Mouse (Mus musculus) heart, postnatal 0 days (tissue): ENCODE measurements at regions not wholly inside any gene's neighbourhood (a gene's known extent, or its start where the extent isn't known, plus 50 kb on each side); places are given as distances from the start of the nearest gene placed in this dataset.
A peak's percentile ranks its signal among the peaks of the same experiment; 100 is the strongest.

Experiments used
- ATAC-seq: fragments of 200-750 bp; cut with Nextera tagmentation; 2 replicates; pipeline ENCODE4 v1.8.0; 2017; ENCODE audit warnings: low read depth, moderate number of reproducible peaks, moderate library complexity; ENCODE audit not compliant: insufficient read depth
- DNase-seq: peaks from one replicate; pipeline ENCODE4 v3.0.0-alpha.2; 2016; ENCODE audit warnings: low spot score
- H3K27ac ChIP-seq: fragments of 300-500 bp; sonication (generic); 2 replicates; pipeline ENCODE4 v1.5.1; 2014; ENCODE audit warnings: low read depth, mild to moderate bottlenecking
- H3K27me3 ChIP-seq: fragments of 300-500 bp; sonication (generic); 2 replicates; pipeline ENCODE4 v1.6.1; 2014; ENCODE audit warnings: low read length, mixed read lengths; ENCODE audit not compliant: control insufficient read depth, insufficient read depth
- H3K36me3 ChIP-seq: fragments of 300-500 bp; sonication (generic); replicated peaks from 2 replicates; pipeline ENCODE4 v1.6.1; 2014; ENCODE audit warnings: low read length, mixed read lengths; ENCODE audit not compliant: control insufficient read depth, insufficient read depth
- H3K4me1 ChIP-seq: fragments of 300-500 bp; sonication (generic); 2 replicates; pipeline ENCODE4 v1.6.1; 2014; ENCODE audit warnings: antibody characterized with exemption; ENCODE audit not compliant: control insufficient read depth, insufficient read depth
- H3K4me2 ChIP-seq: fragments of 300-500 bp; sonication (generic); 2 replicates; pipeline ENCODE4 v1.6.1; 2014; ENCODE audit warnings: low read depth, mild to moderate bottlenecking, low read length, moderate library complexity
- H3K4me3 ChIP-seq: fragments of 300-500 bp; sonication (generic); 2 replicates; pipeline ENCODE4 v1.5.1; 2014; ENCODE audit warnings: low read depth, low read length
- H3K9ac ChIP-seq: fragments of 300-500 bp; sonication (generic); replicated peaks from 2 replicates; pipeline ENCODE4 v1.6.1; 2014; ENCODE audit warnings: low read depth, low read length, mixed read lengths
- H3K9me3 ChIP-seq: fragments of 300-500 bp; sonication (generic); replicated peaks from 2 replicates; pipeline ENCODE4 v1.6.1; 2016; ENCODE audit warnings: low read length; ENCODE audit not compliant: control insufficient read depth
- CTCF ChIP-seq: IDR thresholded peaks from 2 replicates; pipeline ENCODE4 v1.5.1; 2016; ENCODE audit warnings: antibody characterized with exemption, control low read depth, low read depth
- EP300 ChIP-seq: IDR thresholded peaks from 2 replicates; pipeline ENCODE4 v1.6.1; 2016; ENCODE audit warnings: antibody characterized with exemption, low read depth
- WGBS: fragments of 180-500 bp; shearing (Covaris S2); extraction: QIAGEN DNeasy Blood & Tissue Kit; methylation state at CpG from one replicate; pipeline ENCODE4 v1.1.7; 2014; 5-methylcytosine and 5-hydroxymethylcytosine counted together

DNA sequence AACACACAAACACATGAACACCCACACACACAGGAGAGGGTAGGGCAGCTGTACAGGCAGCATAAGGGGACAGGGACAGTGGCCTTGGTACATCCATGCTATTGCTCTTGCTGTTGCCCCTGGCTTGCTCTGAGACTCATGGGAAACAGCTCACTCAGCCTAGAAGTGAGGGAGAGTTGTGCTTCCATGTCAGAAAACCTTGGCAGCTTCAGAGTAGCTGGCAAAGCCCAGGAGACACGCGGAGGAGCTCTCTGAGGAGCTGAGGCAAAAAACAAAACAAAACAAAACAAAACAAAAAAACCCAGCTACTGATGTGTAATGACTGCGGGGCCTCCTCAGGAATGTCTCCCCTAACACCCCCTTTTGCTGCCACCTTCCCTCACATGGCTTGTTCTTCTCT, 321.6 kb upstream of the Dio3 start:
- H3K9me3 ChIP-seq = no peaks in the 10 kb centered on the region
- WGBS = 81% methylated on average over 3 of the region's 3 CpGs
- no peak for TF ChIP-seq CTCF
- no peak for TF ChIP-seq EP300
- H3K4me3 ChIP-seq = no peak overlapping the region
- no peak overlapping the region for H3K9ac ChIP-seq
- H3K4me1 ChIP-seq = no peaks in the 10 kb centered on the region
- no peak overlapping the region for H3K27ac ChIP-seq
- ATAC-seq (no peak), DNase-seq (no peak)
- no peak overlapping the region for H3K4me2 ChIP-seq
- no peaks in the 10 kb centered on the region for H3K27me3 ChIP-seq
- no peaks in the 10 kb centered on the region for H3K36me3 ChIP-seq

DNA sequence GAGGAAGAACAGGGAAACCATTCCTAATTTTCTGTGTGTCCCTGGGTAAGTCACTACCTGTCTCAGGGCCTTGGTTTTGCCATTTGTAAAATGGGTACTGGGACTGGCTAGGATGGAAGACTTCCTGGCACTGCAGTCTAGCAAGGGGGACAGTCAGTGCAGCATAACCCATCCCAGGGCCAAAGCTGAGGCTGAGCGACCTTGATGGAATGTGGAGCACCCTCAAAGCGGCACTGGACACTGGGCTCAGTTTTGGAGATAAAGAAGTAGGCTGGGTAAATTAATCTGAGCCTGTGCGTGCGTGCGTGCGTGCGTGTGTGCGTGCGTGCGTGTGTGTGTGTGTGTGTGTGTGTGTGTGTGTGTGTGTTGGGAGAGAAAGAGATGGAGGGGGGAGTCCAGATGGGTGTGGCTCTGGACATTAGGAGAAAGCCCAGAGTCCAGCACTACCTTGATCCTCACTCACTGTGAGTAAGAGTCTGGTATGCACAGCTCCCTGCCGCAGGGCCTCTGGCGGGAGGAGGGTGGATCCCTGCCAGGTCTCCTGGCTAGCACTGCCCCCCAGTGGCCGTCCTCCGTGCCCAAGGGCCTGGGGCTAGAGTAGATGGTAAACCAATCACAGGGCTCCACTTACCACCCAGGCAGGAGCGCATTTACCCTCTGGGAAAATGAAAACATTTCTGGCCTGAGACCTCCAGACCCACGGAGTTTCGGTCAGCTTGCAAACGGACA, 320.3 kb upstream of the Dio3 start:
- Histone ChIP-seq H3K4me3 (no peak overlapping the region), H3K27me3 (no peaks in the 10 kb centered on the region), H3K4me2 (no peak overlapping the region), H3K9ac (no peak overlapping the region), H3K9me3 (no peaks in the 10 kb centered on the region), H3K36me3 (no peaks in the 10 kb centered on the region), H3K27ac (no peak overlapping the region), H3K4me1 (no peaks in the 10 kb centered on the region)
- DNase-seq = peak; percentile 59
- TF ChIP-seq CTCF (peak; percentile 76), EP300 (no peak)
- peak; percentile 86 for ATAC-seq
- WGBS = 41% methylated on average over 18 of the region's 18 CpGs

DNA sequence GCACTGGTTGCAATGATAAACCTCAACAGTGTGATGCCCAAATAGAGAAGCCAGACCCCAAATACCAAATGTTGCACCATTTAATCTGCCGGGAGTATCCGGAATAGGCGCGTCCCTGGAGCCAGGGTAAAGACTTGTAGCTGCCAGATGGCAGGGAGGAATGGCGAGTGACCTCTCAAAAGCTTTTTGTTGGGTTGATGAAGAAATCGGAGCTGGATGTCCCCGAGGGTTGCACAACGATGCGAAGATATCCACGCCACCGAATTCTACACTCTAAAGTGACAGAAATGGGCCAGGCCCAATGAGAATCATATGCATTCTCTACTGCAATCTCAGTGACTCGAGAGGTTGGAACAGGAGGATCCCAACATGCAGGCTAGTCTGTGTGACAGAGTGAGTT, 312.1 kb upstream of the Dio3 start:
- 80% methylated on average over 12 of the region's 12 CpGs for WGBS
- Histone ChIP-seq H3K9me3 (no peaks in the 10 kb centered on the region), H3K27me3 (no peaks in the 10 kb centered on the region), H3K4me3 (no peak overlapping the region), H3K4me2 (no peak overlapping the region), H3K9ac (no peak overlapping the region), H3K4me1 (no peaks in the 10 kb centered on the region), H3K27ac (no peak overlapping the region), H3K36me3 (no peaks in the 10 kb centered on the region)
- DNase-seq (no peak), ATAC-seq (no peak)
- TF ChIP-seq CTCF (no peak), EP300 (no peak)

DNA sequence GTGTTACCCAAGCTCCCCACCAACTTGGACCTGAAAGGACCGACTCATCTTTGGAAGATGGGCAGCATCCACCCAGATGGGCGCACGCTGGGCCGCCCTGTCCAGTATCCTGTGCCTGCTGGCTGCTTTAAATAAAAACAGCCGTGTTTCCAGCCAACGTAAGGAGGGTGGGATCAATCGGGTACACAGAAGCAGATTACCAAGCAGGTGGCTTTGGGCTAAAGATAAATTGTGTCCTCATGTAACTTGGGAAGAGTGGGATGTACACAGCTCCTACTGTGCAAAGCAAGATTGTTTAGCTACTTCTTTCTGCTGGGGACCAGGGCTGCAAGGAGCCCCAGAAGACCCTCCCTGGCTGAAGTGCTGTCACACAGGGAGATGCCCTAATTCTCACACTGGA, 310.6 kb upstream of the Dio3 start:
- ATAC-seq = no peak
- Histone ChIP-seq H3K27me3 (no peaks in the 10 kb centered on the region), H3K27ac (no peak overlapping the region), H3K36me3 (no peaks in the 10 kb centered on the region), H3K4me3 (no peak overlapping the region), H3K9ac (no peak overlapping the region), H3K4me2 (no peak overlapping the region), H3K4me1 (no peaks in the 10 kb centered on the region), H3K9me3 (no peaks in the 10 kb centered on the region)
- WGBS = 83% methylated on average over 7 of the region's 7 CpGs
- no peak for TF ChIP-seq CTCF
- TF ChIP-seq EP300 = no peak
- no peak for DNase-seq

DNA sequence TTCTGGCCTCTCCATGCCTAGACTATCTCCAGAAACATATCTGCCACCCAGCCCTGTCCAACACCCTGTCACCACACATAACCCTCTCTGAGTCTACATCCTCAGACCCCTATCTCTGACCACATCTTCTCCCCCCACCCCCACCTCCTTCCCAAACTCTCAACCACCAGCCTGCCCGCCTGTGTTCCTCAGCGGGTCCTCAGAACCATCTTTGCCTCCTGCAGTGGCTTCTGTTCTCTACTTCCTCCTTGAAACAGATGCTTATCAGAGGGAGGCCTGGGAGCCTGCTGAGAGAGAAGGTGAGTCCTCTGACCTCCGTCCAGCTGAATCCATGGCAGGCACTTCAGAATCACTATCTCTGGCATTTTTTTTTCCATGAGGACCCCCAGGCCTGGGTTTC, 307.4 kb upstream of the Dio3 start:
- Histone ChIP-seq H3K9ac (no peak overlapping the region), H3K36me3 (no peaks in the 10 kb centered on the region), H3K9me3 (no peaks in the 10 kb centered on the region), H3K4me2 (no peak overlapping the region), H3K4me1 (no peaks in the 10 kb centered on the region), H3K27me3 (no peaks in the 10 kb centered on the region), H3K4me3 (no peak overlapping the region), H3K27ac (no peak overlapping the region)
- TF ChIP-seq CTCF (no peak), EP300 (no peak)
- no peak for ATAC-seq
- WGBS = 31% methylated on average over 3 of the region's 3 CpGs
- no peak for DNase-seq
